Mouse (Mus musculus) heart, embryonic 12.5 days (tissue): ENCODE data around the gene 1110059E24Rik. TPM values are rescaled to one million over a fixed set of nuclear protein-coding genes. Genes with fewer than 3 reads are reported as not detected.

ENCODE experiments used
- ATAC-seq: fragments of 200-750 bp; cut with Nextera tagmentation; 2 replicates; pipeline ENCODE4 v1.8.0; 2017; ENCODE audit warnings: moderate TSS enrichment, moderate library complexity; ENCODE audit not compliant: insufficient number of reproducible peaks, low FRiP score
- H3K27ac ChIP-seq: fragments of 300-500 bp; sonication (generic); 2 replicates; pipeline ENCODE4 v1.5.1; 2016; ENCODE audit warnings: mild to moderate bottlenecking, moderate library complexity; ENCODE audit not compliant: poor library complexity, severe bottlenecking
- H3K27me3 ChIP-seq: fragments of 300-500 bp; sonication (generic); replicated peaks from 2 replicates; pipeline ENCODE4 v1.6.1; 2016; ENCODE audit warnings: mild to moderate bottlenecking, moderate library complexity
- H3K36me3 ChIP-seq: fragments of 300-500 bp; sonication (generic); 2 replicates; pipeline ENCODE4 v1.6.1; 2016; ENCODE audit warnings: mild to moderate bottlenecking, moderate library complexity
- H3K4me1 ChIP-seq: fragments of 300-500 bp; sonication (generic); replicated peaks from 2 replicates; pipeline ENCODE4 v1.6.1; 2016; ENCODE audit warnings: mild to moderate bottlenecking
- H3K4me2 ChIP-seq: fragments of 300-500 bp; sonication (generic); 2 replicates; pipeline ENCODE4 v1.6.1; 2016; ENCODE audit warnings: mild to moderate bottlenecking, moderate library complexity
- H3K4me3 ChIP-seq: fragments of 300-500 bp; sonication (generic); 2 replicates; pipeline ENCODE4 v1.5.1; 2016; ENCODE audit warnings: mild to moderate bottlenecking
- H3K9ac ChIP-seq: fragments of 300-500 bp; sonication (generic); 2 replicates; pipeline ENCODE4 v1.6.1; 2016; ENCODE audit warnings: mild to moderate bottlenecking, moderate library complexity
- H3K9me3 ChIP-seq: fragments of 300-500 bp; sonication (generic); replicated peaks from 2 replicates; pipeline ENCODE4 v1.6.1; 2016; ENCODE audit warnings: mild to moderate bottlenecking, moderate library complexity
- WGBS: fragments of 180-500 bp; shearing (Covaris S2); methylation state at CpG from one replicate; pipeline ENCODE4 v1.1.7; 2016; 5-methylcytosine and 5-hydroxymethylcytosine counted together
- polyA plus RNA-seq: library from polyadenylated mRNA; unstranded; fragments of >200 nt; fragmentation: Nextera tagmentation; extraction: Ambion mirVana; gene quantifications from 2 replicates; pipeline ENCODE4 v1.2.1, GENCODE M21; 2016

The 1110059E24Rik gene
- polyA plus RNA-seq, 1 experiment from 2014 or later: 37.4 TPM

DNA sequence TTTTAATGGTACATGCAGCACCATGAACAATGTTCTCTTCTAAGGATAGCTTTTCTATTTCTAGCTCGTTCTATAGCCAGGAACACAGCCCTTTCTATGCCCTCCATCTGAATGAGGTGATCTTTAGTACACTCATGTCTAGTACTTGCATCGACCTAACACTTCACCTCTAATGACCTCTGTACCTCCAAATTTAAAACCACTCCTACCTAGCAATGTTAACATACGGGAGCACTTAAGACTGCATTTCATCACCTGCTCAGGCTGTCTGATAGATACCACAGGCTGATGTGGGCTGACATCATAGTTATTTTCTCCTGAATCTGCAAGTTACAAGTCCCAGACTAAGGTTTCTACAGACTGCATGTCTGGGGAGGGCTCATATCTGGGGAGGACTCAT, 103.8 kb downstream of the 1110059E24Rik start:
- no peak for ATAC-seq
- H3K9ac ChIP-seq: no peak overlapping the region
- H3K27me3 ChIP-seq: no peaks in the 10 kb centered on the region
- no peaks in the 10 kb centered on the region for H3K4me1 ChIP-seq
- 30% methylated on average over 3 of the region's 3 CpGs for WGBS
- H3K4me3 ChIP-seq: no peak overlapping the region
- H3K4me2 ChIP-seq: no peak overlapping the region
- H3K36me3 ChIP-seq: no peaks in the 10 kb centered on the region
- no peaks in the 10 kb centered on the region for H3K9me3 ChIP-seq
- no peak overlapping the region for H3K27ac ChIP-seq

DNA sequence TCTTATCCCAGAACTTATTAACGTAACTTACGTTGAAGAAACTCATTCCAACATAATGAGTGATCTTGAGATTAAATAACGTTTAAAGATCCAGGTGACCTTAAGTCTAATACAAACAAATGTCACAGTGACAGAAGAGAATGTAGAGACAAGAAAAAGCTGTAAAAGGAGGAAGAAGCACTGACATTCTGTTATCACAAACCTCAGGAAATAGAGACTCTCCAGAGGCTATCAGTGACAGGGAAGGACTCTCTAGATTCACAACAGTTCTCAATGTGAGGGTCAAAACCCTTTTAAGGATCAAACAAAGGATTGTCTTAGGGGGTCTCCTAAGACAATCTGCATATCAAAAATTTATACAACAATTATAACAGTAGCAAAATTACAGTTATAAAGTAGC, 115.7 kb downstream of the 1110059E24Rik start:
- 50% methylated on average over 3 of the region's 3 CpGs for WGBS
- no peak overlapping the region for H3K27ac ChIP-seq
- no peak overlapping the region for H3K9ac ChIP-seq
- no peak overlapping the region for H3K4me2 ChIP-seq
- H3K4me3 ChIP-seq: no peak overlapping the region
- no peaks in the 10 kb centered on the region for H3K4me1 ChIP-seq
- no peaks in the 10 kb centered on the region for H3K36me3 ChIP-seq
- no peaks in the 10 kb centered on the region for H3K27me3 ChIP-seq
- no peaks in the 10 kb centered on the region for H3K9me3 ChIP-seq
- no peak for ATAC-seq

Other genes with a start within 250 kb of the 1110059E24Rik start
- 0.08 and 0.15 TPM in 2 replicates for gene Gda, start 179.5 kb downstream of the 1110059E24Rik start, polyA plus RNA-seq
- 26.0 and 26.4 TPM in 2 replicates for gene Abhd17b, start 209 bp upstream of the 1110059E24Rik start, polyA plus RNA-seq
- 116 and 122 TPM in 2 replicates for gene Cemip2, start 125.4 kb upstream of the 1110059E24Rik start, polyA plus RNA-seq